Mouse (Mus musculus): ENCODE data around the gene Syndig1l.

- TF ChIP-seq CTCF (IDR thresholded peaks at IDR 0.05; ENCODE audit: low read depth, low read length) (peak; percentile 49), POLR2A (IDR thresholded peaks at IDR 0.05; ENCODE audit: insufficient read depth, low read length) (no peak)
These were observed 28.1 kb downstream of the Syndig1l start for GRCm38 (mm10) chr12:84670555-84670954.

All from ES-Bruce4 (cell line).